Mouse (Mus musculus): ENCODE data around the gene Il20ra.
A peak's percentile ranks its signal among the peaks of the same experiment; 100 is the strongest.

The Il20ra gene

GRCm38 (mm10) chr10:19765459-19765858 lies 53.1 kb downstream of the Il20ra start:
- DNase-seq (ENCODE audit: low read depth, low spot score): no peak

- DNase-seq (ENCODE audit: low read depth, low spot score): peak; percentile 87
Measured at GRCm38 (mm10) chr10:19779092-19779491, 66.7 kb downstream of the Il20ra start.

- peak; percentile 17 for DNase-seq (ENCODE audit: low read depth, low spot score)
Measured at GRCm38 (mm10) chr10:19781365-19781764, 69.0 kb downstream of the Il20ra start.

GRCm38 (mm10) chr10:19794996-19795395 lies 82.6 kb downstream of the Il20ra start:
- peak; percentile 48 for DNase-seq (ENCODE audit: low read depth, low spot score)

GRCm38 (mm10) chr10:19802958-19803357 lies 90.6 kb downstream of the Il20ra start:
- DNase-seq (ENCODE audit: low read depth, low spot score): no peak

- DNase-seq (ENCODE audit: low read depth, low spot score): no peak
Measured at GRCm38 (mm10) chr10:19804763-19805162, 92.4 kb downstream of the Il20ra start.
